20 mouse cellular contexts compared by ENCODE assay signal in genomic region chr1:128608119-128608518, GRCm38 (mm10). TPM values are rescaled to one million over a fixed set of nuclear protein-coding genes. Genes with fewer than 3 reads are reported as not detected.
DNase-seq lines count a peak whose midpoint lies in the region; ATAC-seq and TF ChIP-seq lines count a peak whose summit lies in the region.
"Had no signal": no experiment of that assay in that cellular context is flagged by ENCODE, and none has a peak within 500 bp of the region (broad histone marks: within the 10 kb centered on the region; RNA-seq: fewer than 3 reads in every experiment).

No protein-coding gene starts in this region.

- 46% methylated on average over 6 of the region's 6 CpGs for WGBS in liver, adult 2 months
- 41% methylated on average over 6 of the region's 6 CpGs for WGBS in liver, embryonic 12.5 days (ENCODE audit: insufficient replicate concordance)

- H3K9me3 ChIP-seq in liver, embryonic 12.5 days (replicated peaks) = no peaks in the 10 kb centered on the region
- H3K9me3 ChIP-seq: hindbrain, embryonic 15.5 days; limb, embryonic 13.5 days; midbrain, embryonic 12.5 days had no signal

- H3K27ac ChIP-seq in liver, adult 2 months (replicated peaks; ENCODE audit: insufficient read depth, low read depth, low read length) = no peak overlapping the region
- no peak overlapping the region for H3K27ac ChIP-seq in liver, embryonic 12.5 days
- H3K27ac ChIP-seq: gastrocnemius, adult 2 months; heart, adult 2 months; hindbrain, embryonic 15.5 days; layer of hippocampus, adult 2 months; left cerebral cortex, adult 2 months; limb, embryonic 13.5 days; midbrain, embryonic 12.5 days had no signal

- no peak overlapping the region for H3K4me3 ChIP-seq in liver, adult 2 months (ENCODE audit: insufficient read depth, low read depth, low read length)
- no peak overlapping the region for H3K4me3 ChIP-seq in liver, embryonic 12.5 days
- H3K4me3 ChIP-seq: erythroblast, embryonic 14.5 days; gastrocnemius, adult 2 months; heart, adult 2 months; hindbrain, embryonic 15.5 days; layer of hippocampus, adult 2 months; left cerebral cortex, adult 2 months; limb, embryonic 13.5 days; midbrain, embryonic 12.5 days had no signal

- no peaks in the 10 kb centered on the region for H3K27me3 ChIP-seq in liver, adult 2 months (ENCODE audit: control insufficient read depth, insufficient read depth, low read length)
- H3K27me3 ChIP-seq in liver, embryonic 12.5 days (replicated peaks) = no peaks in the 10 kb centered on the region
- H3K27me3 ChIP-seq: hindbrain, embryonic 15.5 days; limb, embryonic 13.5 days; midbrain, embryonic 12.5 days had no signal

- no peak overlapping the region for H3K9ac ChIP-seq in liver, adult 2 months (ENCODE audit: low read depth, low read length)
- no peak overlapping the region for H3K9ac ChIP-seq in liver, embryonic 12.5 days
- H3K9ac ChIP-seq: hindbrain, embryonic 15.5 days; limb, embryonic 13.5 days; midbrain, embryonic 12.5 days had no signal

- DNase-seq in liver, adult 2 months (ENCODE audit: extremely low read depth, low read depth, low spot score) = peak; percentile 13
- peak; percentile 83 to 90 for DNase-seq in B cell, adult 2 months
- peak; percentile 28 to 88 for DNase-seq in natural killer cell, adult 2 months (ENCODE audit: low spot score in 2 of 2)
- no peak for DNase-seq in layer of hippocampus, adult 9-11 months
- no peak for DNase-seq in kidney, adult 18-20 months
- DNase-seq in gastrocnemius, adult 18-20 months (ENCODE audit: low spot score) = no peak
- DNase-seq: adrenal gland, postnatal 25 days; cerebellum, postnatal 10 days; gastrocnemius, adult 2 months; kidney, adult 8-10 months had no signal

- no peaks in the 10 kb centered on the region for H3K36me3 ChIP-seq in liver, adult 2 months (ENCODE audit: control insufficient read depth, insufficient read depth, low read length)
- H3K36me3 ChIP-seq in liver, embryonic 12.5 days = no peaks in the 10 kb centered on the region
- H3K36me3 ChIP-seq: hindbrain, embryonic 15.5 days; limb, embryonic 13.5 days; midbrain, embryonic 12.5 days had no signal

- H3K79me2 ChIP-seq in liver, adult 2 months (ENCODE audit: control insufficient read depth, insufficient read depth, low read length) = no peaks in the 10 kb centered on the region

- TF ChIP-seq CTCF in liver, adult 2 months (IDR thresholded peaks at IDR 0.05; ENCODE audit: low read depth, low read length) = no peak

- no peaks in the 10 kb centered on the region for H3K4me1 ChIP-seq in liver, adult 2 months (ENCODE audit: control insufficient read depth, insufficient read depth, low read length)
- H3K4me1 ChIP-seq in liver, embryonic 12.5 days = no peaks in the 10 kb centered on the region
- H3K4me1 ChIP-seq: hindbrain, embryonic 15.5 days; midbrain, embryonic 12.5 days had no signal

- no peak overlapping the region for H3K4me2 ChIP-seq in liver, embryonic 12.5 days
- H3K4me2 ChIP-seq: hindbrain, embryonic 15.5 days; limb, embryonic 13.5 days; midbrain, embryonic 12.5 days had no signal

- TF ChIP-seq POLR2A in liver, adult 2 months (IDR thresholded peaks at IDR 0.05; ENCODE audit: extremely low read depth, insufficient read depth, low read length) = no peak

- no peak for ATAC-seq in liver, embryonic 12.5 days
- ATAC-seq in granulocyte monocyte progenitor cell, adult 5-6 weeks (replicated peaks; ENCODE audit: poor library complexity, severe bottlenecking) = peak; percentile 88
- ATAC-seq: forebrain, embryonic 16.5 days had no signal

RNA-seq across cellular contexts. Expression of gene Cxcr4, which starts 16.0 kb away (rescaled TPM):
- 0.74 and 2.4 TPM in 2 replicates for total RNA-seq in liver, adult 2 months (2014; rRNA removed)
- polyA plus RNA-seq in liver, adult 2 months (2012; rRNA removed) = 1.8 and 2.4 TPM in 2 replicates
- polyA plus RNA-seq in liver, embryonic 12.5 days (2016; fragmentation: Nextera tagmentation; extraction: Ambion mirVana) = 0.88 and 0.93 TPM in 2 replicates
- total RNA-seq in granulocyte monocyte progenitor cell, adult 5-6 weeks (2014; fragmentation: Nextera tagmentation) = 151 and 195 TPM in 2 replicates
- 178 and 196 TPM in 2 replicates for total RNA-seq in granulocyte monocyte progenitor cell, adult 5-6 weeks (2017)
- total RNA-seq in gastrocnemius, adult 18-20 months (2021) = 1 to 10 TPM; 2.4 to 2.8 TPM
- polyA plus RNA-seq: erythroblast, embryonic 14.5 days had no signal

Comparison
In these comparisons a context has a peak if more than half of its experiments do, and no peak if none do; other contexts are left out.
1. DNase-seq: peak in liver, adult 2 months (single experiment), B cell, adult 2 months (2 of 2) and natural killer cell, adult 2 months (2 of 2); none in layer of hippocampus, adult 9-11 months (single experiment), kidney, adult 18-20 months (single experiment) and gastrocnemius, adult 18-20 months (single experiment).
2. RNA of gene Cxcr4, which starts 16.0 kb away (total RNA-seq): 151 to 196 TPM in granulocyte monocyte progenitor cell, adult 5-6 weeks; 2.4 to 2.8 TPM in gastrocnemius, adult 18-20 months and 0.74 to 2.4 TPM in liver, adult 2 months; every median in the first group is over 10 times any median in the second.